Mouse (Mus musculus) midbrain, postnatal 0 days (tissue): ENCODE data around the gene Tomm20. TPM values are rescaled to one million over a fixed set of nuclear protein-coding genes. Genes with fewer than 3 reads are reported as not detected.
"Not testable (repeated sequence)": the region's sequence is repeated elsewhere in the genome, so short reads cannot be mapped to it uniquely, and the experiment has no call there.

ENCODE experiments used
- ATAC-seq: fragments of 200-750 bp; cut with Nextera tagmentation; 2 replicates; pipeline ENCODE4 v1.8.0; 2017; ENCODE audit warnings: moderate number of reproducible peaks, mild to moderate bottlenecking, moderate TSS enrichment, moderate library complexity; ENCODE audit not compliant: low FRiP score
- DNase-seq: peaks from one replicate; pipeline ENCODE4 v3.0.0-alpha.2; 2015; ENCODE audit warnings: low spot score
- H3K27ac ChIP-seq: fragments of 300-500 bp; sonication (generic); 2 replicates; pipeline ENCODE4 v1.5.1; 2014; ENCODE audit warnings: low read depth, mild to moderate bottlenecking, low read length, mixed read lengths
- H3K27me3 ChIP-seq: fragments of 300-500 bp; sonication (generic); 2 replicates; pipeline ENCODE4 v1.6.1; 2014; ENCODE audit warnings: low read length, control low read depth, mixed read lengths; ENCODE audit not compliant: insufficient read depth
- H3K36me3 ChIP-seq: fragments of 300-500 bp; sonication (generic); 2 replicates; pipeline ENCODE4 v1.6.1; 2014; ENCODE audit warnings: low read length, control low read depth, mixed read lengths; ENCODE audit not compliant: insufficient read depth
- H3K4me1 ChIP-seq: fragments of 300-500 bp; sonication (generic); 2 replicates; pipeline ENCODE4 v1.6.1; 2014; ENCODE audit warnings: mild to moderate bottlenecking, control low read depth, antibody characterized with exemption, low read length, mixed read lengths; ENCODE audit not compliant: insufficient read depth
- H3K4me2 ChIP-seq: fragments of 300-500 bp; sonication (generic); 2 replicates; pipeline ENCODE4 v1.6.1; 2014; ENCODE audit warnings: low read depth, mild to moderate bottlenecking, low read length, mixed read lengths; ENCODE audit not compliant: poor library complexity, severe bottlenecking
- H3K4me3 ChIP-seq: fragments of 300-500 bp; sonication (generic); 2 replicates; pipeline ENCODE4 v1.5.1; 2014; ENCODE audit warnings: low read depth, mild to moderate bottlenecking, low read length, moderate library complexity
- H3K9ac ChIP-seq: fragments of 300-500 bp; sonication (generic); replicated peaks from 2 replicates; pipeline ENCODE4 v1.6.1; 2014; ENCODE audit warnings: mild to moderate bottlenecking, low read length, moderate library complexity, mixed read lengths; ENCODE audit not compliant: poor library complexity, severe bottlenecking
- H3K9me3 ChIP-seq: fragments of 300-500 bp; sonication (generic); 2 replicates; pipeline ENCODE4 v1.6.1; 2016; ENCODE audit warnings: low read length, control low read depth
- CTCF ChIP-seq: IDR thresholded peaks from 2 replicates; pipeline ENCODE4 v1.5.1; 2016; ENCODE audit warnings: antibody characterized with exemption, mild to moderate bottlenecking
- WGBS: fragments of 180-500 bp; shearing (Covaris S2); extraction: QIAGEN DNeasy Blood & Tissue Kit; methylation state at CpG from one replicate; pipeline ENCODE4 v1.1.7; 2014; 5-methylcytosine and 5-hydroxymethylcytosine counted together
- polyA plus RNA-seq: library from polyadenylated mRNA; unstranded; fragments of >200 nt; fragmentation: Nextera tagmentation; extraction: Ambion mirVana; gene quantifications from 2 replicates; pipeline ENCODE4 v1.2.1, GENCODE M21; 2015
- total RNA-seq: library from RNA; depleted of rRNA; stranded (reverse); fragments of >200 nt; gene quantifications from 2 replicates; pipeline ENCODE4 v1.2.3, GENCODE M21; 2014

Gene Tomm20
- total and polyA plus RNA-seq, 2 experiments from 2014 or later: 149 to 236 TPM

DNA sequence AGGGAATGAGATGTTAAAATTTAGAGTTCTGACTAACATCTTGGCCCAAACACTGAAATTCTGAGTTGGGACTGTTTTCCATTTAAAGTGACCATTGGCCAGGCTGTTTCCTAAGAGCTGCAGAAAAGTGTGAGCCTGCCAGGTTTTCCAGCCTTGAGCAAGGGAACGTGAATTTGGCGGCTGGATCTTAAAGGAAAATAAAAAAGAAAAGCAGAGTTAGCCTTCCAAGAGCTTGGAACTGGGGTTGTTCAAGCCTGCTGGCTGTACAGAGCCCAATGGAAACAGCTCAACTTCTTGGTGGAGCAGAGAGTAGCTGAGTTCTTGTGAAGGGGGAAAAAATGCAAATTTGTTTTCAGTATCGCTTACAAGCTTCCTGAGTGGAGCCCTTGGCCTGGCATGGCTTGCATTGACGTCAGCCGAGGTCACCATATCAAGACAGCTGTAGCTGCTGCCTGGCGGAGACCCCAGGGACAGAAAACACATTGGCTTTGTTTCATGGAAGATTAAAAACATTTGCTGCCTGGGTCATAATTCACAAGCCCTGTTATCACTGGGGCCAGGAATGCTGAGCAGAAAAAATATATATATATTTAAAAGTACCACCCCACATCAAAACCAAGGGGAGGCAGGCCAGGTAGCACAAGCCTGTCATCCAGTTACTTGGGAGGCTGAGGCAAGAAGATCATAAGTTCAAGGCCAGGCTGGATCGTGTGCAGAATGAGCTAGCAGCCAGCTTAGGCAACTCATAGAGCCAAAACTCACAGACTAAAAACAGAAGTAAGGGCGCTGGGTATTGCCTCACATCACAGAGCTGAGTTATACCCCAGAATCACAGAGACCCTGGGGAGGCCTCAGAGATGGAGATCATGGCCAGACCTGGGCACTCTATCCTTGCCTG is 58.7 kb downstream of the Tomm20 start:
- H3K4me1 ChIP-seq: no peaks in the 10 kb centered on the region
- H3K27me3 ChIP-seq: no peaks in the 10 kb centered on the region
- 53% methylated on average over 8 of the region's 8 CpGs for WGBS
- no peaks in the 10 kb centered on the region for H3K36me3 ChIP-seq
- H3K9ac ChIP-seq: no peak overlapping the region
- TF ChIP-seq CTCF: no peak
- ATAC-seq (no peak), DNase-seq (peak; percentile 49)
- no peak overlapping the region for H3K27ac ChIP-seq
- no peaks in the 10 kb centered on the region for H3K9me3 ChIP-seq
- no peak overlapping the region for H3K4me2 ChIP-seq
- no peak overlapping the region for H3K4me3 ChIP-seq

DNA sequence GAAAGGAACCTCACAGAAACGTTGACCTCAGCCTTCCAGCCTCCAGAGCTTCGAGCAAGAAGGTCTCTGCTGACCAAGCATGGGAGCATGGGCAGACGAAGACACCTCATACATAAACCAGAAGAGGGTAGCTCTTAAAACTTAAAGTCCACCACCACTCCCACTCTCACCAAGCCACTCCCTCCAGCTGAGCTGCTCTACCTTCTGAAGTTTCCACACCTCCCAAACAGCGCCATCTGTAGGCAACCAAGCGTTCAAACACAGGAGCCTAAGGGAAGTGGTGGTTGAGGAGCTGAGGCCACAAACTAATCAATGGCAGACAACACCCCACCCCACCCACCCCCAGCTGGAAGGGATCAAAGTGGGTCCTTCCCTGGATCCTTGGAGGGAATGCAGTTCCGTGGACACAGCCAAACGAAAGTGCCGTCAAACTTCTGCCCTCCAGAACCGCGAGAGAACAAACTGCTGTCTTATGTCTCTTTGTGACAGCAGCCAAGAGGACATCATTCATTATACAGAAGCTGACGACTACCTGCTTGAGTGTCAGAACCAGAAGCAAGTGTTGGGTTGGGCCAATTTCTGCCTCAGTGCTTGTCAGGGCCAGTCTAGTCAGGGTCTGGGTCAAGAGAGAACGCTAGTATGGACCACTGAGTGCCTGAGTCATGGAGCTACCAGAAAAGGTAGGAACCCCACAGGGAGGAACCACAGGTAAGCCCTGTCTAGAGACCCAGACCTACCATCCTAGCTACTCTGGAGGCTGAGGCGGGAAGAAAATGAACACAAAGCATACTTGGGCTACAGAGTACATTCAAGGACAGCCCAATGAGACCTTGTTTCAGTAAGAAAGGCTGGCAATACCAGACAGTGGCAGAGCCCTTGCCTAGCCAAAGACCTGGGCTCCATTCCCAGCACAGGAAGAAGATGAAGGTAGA is 59.8 kb downstream of the Tomm20 start:
- ATAC-seq (no peak), DNase-seq (no peak)
- Histone ChIP-seq H3K9me3 (no peaks in the 10 kb centered on the region), H3K4me2 (no peak overlapping the region), H3K27me3 (no peaks in the 10 kb centered on the region), H3K27ac (no peak overlapping the region), H3K36me3 (no peaks in the 10 kb centered on the region), H3K4me1 (no peaks in the 10 kb centered on the region), H3K4me3 (no peak overlapping the region), H3K9ac (no peak overlapping the region)
- peak; percentile 38 for TF ChIP-seq CTCF
- WGBS: 81% methylated on average over 13 of the region's 13 CpGs

- no peak overlapping the region for H3K4me2 ChIP-seq
- no peak overlapping the region for H3K4me3 ChIP-seq
- H3K27me3 ChIP-seq: no peaks in the 10 kb centered on the region
- DNase-seq (peak; percentile 75), ATAC-seq (peak; percentile 84)
- peak overlapping the region; percentile 70 for H3K27ac ChIP-seq
- no peaks in the 10 kb centered on the region for H3K9me3 ChIP-seq
- peak overlapping the region; percentile 5; the same call in 1 of the 2 replicates for H3K9ac ChIP-seq
- no peak for TF ChIP-seq CTCF
- H3K36me3 ChIP-seq: no peaks in the 10 kb centered on the region
- no peaks in the 10 kb centered on the region for H3K4me1 ChIP-seq
- 24% methylated on average over 6 of the region's 6 CpGs for WGBS
Observed at GRCm38 (mm10) chr8:126884202-126884926, 61.3 kb downstream of the Tomm20 start.

DNA sequence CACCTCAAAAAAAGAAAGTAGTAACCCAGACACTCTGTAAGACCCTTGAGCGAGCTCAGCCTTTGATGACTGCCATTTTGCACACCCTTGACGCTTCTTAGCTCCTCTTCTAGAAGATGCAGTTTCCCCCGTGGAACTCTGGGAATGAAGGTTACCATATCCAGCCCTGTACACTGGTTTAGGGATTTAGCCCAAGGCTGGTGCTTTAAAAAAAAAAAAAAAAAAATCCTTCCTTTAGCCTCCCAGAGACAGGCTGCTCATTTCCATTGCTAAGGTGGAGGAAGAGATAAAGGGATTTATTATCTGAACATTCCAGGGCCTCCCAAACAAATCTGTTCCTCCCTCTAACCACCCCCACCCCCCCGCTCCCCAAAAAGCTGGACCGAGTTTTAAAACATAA is 61.9 kb downstream of the Tomm20 start:
- 0 out of 2 replicates have a peak, but pooled peaks have one; percentile 18 for ATAC-seq
- H3K9me3 ChIP-seq: no peaks in the 10 kb centered on the region
- H3K4me3 ChIP-seq: no peak overlapping the region
- H3K4me2 ChIP-seq: no peak overlapping the region
- no peaks in the 10 kb centered on the region for H3K27me3 ChIP-seq
- H3K27ac ChIP-seq: peak overlapping the region; percentile 70; the same call in 1 of the 2 replicates
- H3K4me1 ChIP-seq: no peaks in the 10 kb centered on the region
- no peak for DNase-seq
- WGBS: 54% methylated on average over 5 of the region's 5 CpGs
- no peak overlapping the region for H3K9ac ChIP-seq
- no peak for TF ChIP-seq CTCF
- no peaks in the 10 kb centered on the region for H3K36me3 ChIP-seq

DNA sequence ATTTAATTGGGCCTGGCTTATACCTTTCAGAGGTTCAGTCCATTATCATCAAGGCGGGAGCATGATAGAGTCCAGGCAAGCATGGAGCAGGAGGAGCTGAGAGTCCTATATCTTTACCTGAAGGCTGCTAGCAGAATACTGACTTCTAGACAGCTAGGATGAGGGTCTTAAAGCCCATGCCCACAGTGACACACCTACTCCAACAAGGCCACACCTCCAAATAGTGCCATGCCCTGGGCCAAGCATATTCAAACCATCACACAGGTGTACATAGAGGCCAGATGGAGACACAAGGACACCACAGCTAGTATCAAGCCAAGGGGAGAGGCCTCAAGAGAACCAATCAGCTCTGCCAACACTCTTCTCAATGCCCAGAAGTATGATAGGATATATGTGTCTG is 63.1 kb downstream of the Tomm20 start:
- DNase-seq, H3K27ac ChIP-seq, H3K4me2 ChIP-seq, H3K9me3 ChIP-seq, H3K4me1 ChIP-seq, H3K27me3 ChIP-seq, H3K9ac ChIP-seq, H3K4me3 ChIP-seq, ATAC-seq, H3K36me3 ChIP-seq: not testable (repeated sequence)
- WGBS: 94% methylated on average over 1 of the region's 1 CpGs
